Mouse (Mus musculus) adrenal gland, adult 8-10 months (tissue): Measurements from ENCODE around the gene Comp. TPM values are rescaled to one million over a fixed set of nuclear protein-coding genes. Genes with fewer than 3 reads are reported as not detected.

Experiments
- DNase-seq: peaks from one replicate; pipeline ENCODE4 v3.0.0; 2022
- total RNA-seq, 4 experiments: library from RNA; stranded (reverse); gene quantifications; 2 replicates each; pipeline ENCODE4 v1.2.4; 2022

The Comp gene
- total RNA-seq, 4 experiments from 2014 or later = 0.17 to 0.61 (median 0.27) TPM; not detected in 1

GRCm38 (mm10) chr8:70397611-70398563, 24.5 kb downstream of the Comp start:
- no peak for DNase-seq

DNA sequence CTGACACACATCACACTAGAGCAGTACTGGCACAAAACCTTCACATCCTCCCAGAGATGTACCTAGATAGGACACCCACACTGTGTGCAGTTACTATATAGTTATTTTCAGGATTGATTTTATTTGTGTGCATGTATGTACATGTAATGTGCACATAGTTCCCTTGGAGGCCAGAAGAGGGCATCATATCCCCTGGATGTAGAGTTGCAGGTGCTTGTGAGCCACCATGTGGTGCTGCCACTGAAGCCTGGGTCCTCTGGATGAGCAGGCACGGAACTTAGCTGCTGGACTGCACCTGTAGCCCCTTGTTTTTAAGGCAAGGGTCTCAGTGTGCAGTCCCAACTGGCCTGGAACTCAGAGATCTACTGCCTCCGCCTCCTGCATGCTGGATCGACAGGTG, 30.9 kb downstream of the Comp start:
- no peak for DNase-seq

GRCm38 (mm10) chr8:70405189-70405588, 31.8 kb downstream of the Comp start:
- DNase-seq = no peak

DNA sequence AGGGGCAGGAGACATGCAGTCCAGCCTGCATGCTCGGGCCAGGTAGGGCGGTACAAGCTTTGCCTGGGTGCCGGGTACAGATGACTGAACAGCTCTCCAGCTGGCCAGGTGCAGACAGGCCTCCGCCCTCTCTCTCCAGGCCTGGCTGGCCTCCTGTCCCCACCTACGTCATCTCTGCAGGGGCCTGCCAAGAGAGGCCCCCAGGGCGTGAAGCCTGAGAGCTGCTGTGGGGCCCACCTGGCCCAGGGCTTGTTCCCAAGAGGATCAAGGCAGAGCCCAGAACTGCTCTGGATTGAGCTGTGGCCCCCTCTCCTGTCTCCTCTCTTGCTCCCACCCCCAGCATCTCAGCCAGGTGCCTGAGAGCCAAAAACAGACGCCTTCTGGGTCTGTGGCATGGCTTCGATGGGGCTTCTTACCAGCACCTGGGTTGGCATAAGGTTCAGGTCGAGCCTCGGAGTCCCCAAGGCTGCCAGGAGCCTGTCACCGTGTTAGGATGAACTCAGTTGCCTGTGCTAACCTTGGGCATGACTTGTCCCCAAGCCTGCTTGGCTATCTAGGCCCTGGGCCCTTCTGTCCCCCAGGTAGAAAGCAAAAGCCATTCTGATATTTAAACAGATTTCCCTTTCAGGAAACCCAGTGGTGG, 33.2 kb downstream of the Comp start:
- no peak for DNase-seq

GRCm38 (mm10) chr8:70408301-70408700, 34.9 kb downstream of the Comp start:
- DNase-seq = no peak

DNA sequence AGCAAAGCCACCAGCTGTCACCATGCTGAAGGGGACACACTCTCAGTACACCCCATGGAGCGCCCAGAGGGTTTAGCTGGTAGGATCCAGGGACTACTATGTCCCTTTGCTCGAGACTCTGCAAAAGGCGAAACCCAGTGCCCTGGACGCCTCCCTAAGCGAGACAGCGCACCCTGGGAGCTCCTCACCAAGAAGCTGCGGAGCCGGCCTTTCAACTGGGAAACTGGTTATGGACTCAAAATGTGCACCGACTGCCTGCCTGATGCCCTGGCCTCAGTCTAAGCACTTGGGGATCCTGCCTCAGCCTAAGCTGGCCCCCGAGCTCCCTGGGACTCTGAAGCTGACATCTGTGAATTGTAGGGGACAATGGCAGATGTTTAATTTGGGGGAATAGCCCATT, 35.7 kb downstream of the Comp start:
- no peak for DNase-seq

DNA sequence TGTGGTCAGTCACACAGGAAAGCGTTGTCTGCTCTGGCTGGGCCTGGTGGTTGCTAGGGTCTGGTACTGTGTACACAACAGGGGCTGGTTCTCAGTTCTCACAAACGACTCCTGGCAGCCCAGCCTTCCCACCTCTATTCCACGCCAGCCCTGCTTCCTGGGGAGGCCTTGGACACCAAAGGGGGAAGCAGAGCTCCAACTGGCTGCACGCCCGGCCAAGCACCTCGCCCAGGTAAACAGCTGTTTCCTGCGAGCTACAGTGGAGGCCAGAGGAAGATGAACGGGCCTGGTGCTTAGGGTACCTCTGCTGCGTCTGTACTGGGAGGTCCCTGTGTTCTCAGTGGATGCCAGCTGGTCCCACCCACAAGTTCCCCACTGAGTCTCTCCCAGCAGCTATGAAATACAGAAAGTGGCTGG, 36.1 kb downstream of the Comp start:
- DNase-seq = no peak

GRCm38 (mm10) chr8:70410281-70410680, 36.9 kb downstream of the Comp start:
- DNase-seq = no peak

GRCm38 (mm10) chr8:70414310-70414946, 41.1 kb downstream of the Comp start:
- no peak for DNase-seq

- DNase-seq = peak; percentile 75
Observed at GRCm38 (mm10) chr8:70415540-70416451, 42.4 kb downstream of the Comp start.

- no peak for DNase-seq
Observed at GRCm38 (mm10) chr8:70416941-70417340, 43.6 kb downstream of the Comp start.

DNA sequence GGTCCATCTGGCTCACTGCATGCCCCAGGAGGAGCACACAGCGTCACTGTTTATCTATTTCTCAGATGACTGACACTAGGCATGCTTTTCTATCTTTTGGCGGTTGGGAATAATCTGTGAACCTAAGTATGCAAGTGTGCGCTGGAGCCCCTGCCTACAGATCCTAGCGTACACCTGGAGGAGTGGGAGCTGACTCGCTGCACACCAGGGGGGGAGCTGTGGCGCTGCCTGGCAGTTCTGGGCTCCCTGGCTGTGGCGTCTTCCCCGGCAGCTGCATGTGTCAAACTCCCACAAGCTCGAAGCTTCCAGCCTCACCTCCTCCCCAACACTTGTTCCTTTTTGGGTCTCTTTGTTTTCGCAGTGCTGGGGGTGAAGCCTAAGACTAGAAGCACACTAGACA, 44.6 kb downstream of the Comp start:
- DNase-seq = no peak

DNA sequence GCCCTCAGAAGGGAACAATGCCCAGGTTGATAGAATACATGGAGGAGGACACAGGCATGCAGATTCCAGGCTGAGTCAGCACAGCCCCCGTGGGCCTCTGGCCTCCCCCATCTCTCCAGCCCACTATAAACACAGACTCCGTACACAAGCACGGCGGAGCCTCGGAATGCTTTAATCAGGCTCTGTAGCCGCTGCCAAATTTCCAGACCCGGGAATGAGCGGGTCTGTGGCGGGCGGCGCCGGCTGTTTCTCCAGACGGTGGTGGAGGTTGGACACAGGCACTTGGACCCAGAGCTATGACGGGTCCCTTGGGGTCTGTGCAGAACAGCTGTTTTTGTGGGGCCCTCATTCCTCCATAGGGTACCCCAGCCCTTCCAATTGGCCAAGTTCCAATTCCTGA, 45.6 kb downstream of the Comp start:
- no peak for DNase-seq

GRCm38 (mm10) chr8:70419879-70420643, 46.7 kb downstream of the Comp start:
- DNase-seq = no peak

GRCm38 (mm10) chr8:70421349-70422104, 48.2 kb downstream of the Comp start:
- no peak for DNase-seq

DNA sequence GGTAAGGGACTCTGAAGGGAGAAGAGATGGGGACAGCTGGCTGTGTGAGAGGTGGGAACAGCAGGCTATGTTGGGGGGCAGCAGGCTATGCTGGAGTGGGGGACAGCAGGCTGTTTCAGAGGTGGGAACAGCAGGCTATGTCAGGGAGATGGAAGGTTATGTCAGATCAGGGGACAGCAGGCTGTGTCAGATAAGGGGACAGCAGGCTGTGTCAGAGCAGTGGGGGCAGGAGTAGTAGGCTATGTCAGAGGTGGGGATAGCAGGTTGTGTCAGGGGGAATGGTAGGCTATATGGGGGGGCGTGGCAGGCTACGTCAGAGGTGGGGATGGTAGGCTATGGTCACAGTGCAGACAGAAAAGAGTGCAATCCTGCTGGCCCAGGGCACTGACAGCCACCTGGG, 49.4 kb downstream of the Comp start:
- no peak for DNase-seq

GRCm38 (mm10) chr8:70426300-70426907, 53.0 kb downstream of the Comp start:
- DNase-seq = no peak

DNA sequence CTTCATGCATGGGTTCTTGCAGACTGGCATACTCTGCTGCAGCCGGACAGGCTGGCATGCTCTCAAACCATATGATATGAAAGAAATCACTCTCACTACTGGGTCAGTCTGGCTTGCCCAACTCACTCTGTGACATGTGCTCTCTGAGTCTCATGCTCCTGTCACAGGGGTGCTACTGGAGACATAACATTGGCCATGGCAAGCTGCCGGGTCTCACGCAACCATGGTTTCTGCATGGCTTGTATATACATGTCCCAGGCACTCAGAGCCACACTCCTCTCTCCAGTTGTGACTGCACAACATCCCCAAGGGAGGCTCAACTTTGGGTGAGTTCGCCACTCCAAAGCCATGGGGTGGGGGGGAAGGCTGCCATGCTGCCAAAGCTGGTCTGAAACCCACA, 57.9 kb downstream of the Comp start:
- DNase-seq = no peak
